ENCODE assay signal across 8 mouse cellular contexts in genomic region chr16:8686121-8686870, GRCm38 (mm10). TPM values are rescaled to one million over a fixed set of nuclear protein-coding genes. Genes with fewer than 3 reads are reported as not detected.
DNase-seq lines count a peak whose midpoint lies in the region; ATAC-seq lines count a peak whose summit lies in the region.

No protein-coding gene starts in this region.

- H3K27me3 ChIP-seq in intestine, embryonic 15.5 days (replicated peaks), result no peaks in the 10 kb centered on the region
- no peaks in the 10 kb centered on the region for H3K27me3 ChIP-seq in midbrain, embryonic 10.5 days (ENCODE audit: low read depth, poor library complexity, severe bottlenecking)

- no peak overlapping the region for H3K4me3 ChIP-seq in intestine, embryonic 15.5 days (replicated peaks)
- H3K4me3 ChIP-seq in midbrain, embryonic 10.5 days, result no peak overlapping the region

- intact Hi-C loops in left cerebral cortex, postnatal 14 days (cut with DNase I), result loop anchor here (5.0 kb wide), 2 partner anchors 81 to 181 kb away; no protein-coding TSS in a partner anchor

- 58% methylated on average over 7 of the region's 7 CpGs for WGBS in intestine, embryonic 15.5 days
- WGBS in midbrain, embryonic 10.5 days, result 64% methylated on average over 7 of the region's 7 CpGs

- DNase-seq in ovary, postnatal 10 days (ENCODE audit: low spot score), result peak; percentile 35
- no peak for DNase-seq in ovary, adult 18-20 months (ENCODE audit: low spot score)
- peak; percentile 80 for DNase-seq in embryo, embryonic 10 days (ENCODE audit: low spot score)
- DNase-seq in gastrocnemius, postnatal 10 days, result peak; percentile 73
- DNase-seq in left cerebral cortex, postnatal 14 days (ENCODE audit: low spot score in 2 of 2), result peak; percentile 85 to 91
- DNase-seq in midbrain, embryonic 10.5 days (ENCODE audit: low spot score), result peak; percentile 65
- DNase-seq in right cerebral cortex, postnatal 4 days, result peak; percentile 77

- no peak overlapping the region for H3K4me2 ChIP-seq in intestine, embryonic 15.5 days (replicated peaks)

- H3K4me1 ChIP-seq in intestine, embryonic 15.5 days (replicated peaks), result peaks cover 7% of the 10 kb centered on the region
- no peaks in the 10 kb centered on the region for H3K4me1 ChIP-seq in midbrain, embryonic 10.5 days

- H3K36me3 ChIP-seq in intestine, embryonic 15.5 days, result peaks cover 10% of the 10 kb centered on the region
- peaks cover 68% of the 10 kb centered on the region for H3K36me3 ChIP-seq in midbrain, embryonic 10.5 days

- peak; percentile 68 for ATAC-seq in intestine, embryonic 15.5 days

- H3K9me3 ChIP-seq in intestine, embryonic 15.5 days, result no peaks in the 10 kb centered on the region
- no peaks in the 10 kb centered on the region for H3K9me3 ChIP-seq in midbrain, embryonic 10.5 days (replicated peaks)

- H3K27ac ChIP-seq in intestine, embryonic 15.5 days, result no peak overlapping the region
- no peak overlapping the region for H3K27ac ChIP-seq in midbrain, embryonic 10.5 days (replicated peaks)

- no peak overlapping the region for H3K9ac ChIP-seq in intestine, embryonic 15.5 days

RNA-seq across cellular contexts. Expression of gene Gm5767, which starts 5.7 kb away (rescaled TPM):
- total RNA-seq in gastrocnemius, postnatal 10 days (2021), result not detected
- not detected in 2 replicates for polyA plus RNA-seq in intestine, embryonic 15.5 days (2015; fragmentation: Nextera tagmentation; extraction: Ambion mirVana)
- total RNA-seq in left cerebral cortex, postnatal 14 days (2021), result not detected
- polyA plus RNA-seq in midbrain, embryonic 10.5 days (2016; fragmentation: Nextera tagmentation; extraction: Ambion mirVana), result not detected in 2 replicates

RNA-seq across cellular contexts. Expression of gene Carhsp1, which starts 14.3 kb away (rescaled TPM):
- total RNA-seq in gastrocnemius, postnatal 10 days (2021), result 10 to 100 TPM; 22.3 to 25.9 TPM
- polyA plus RNA-seq in intestine, embryonic 15.5 days (2015; fragmentation: Nextera tagmentation; extraction: Ambion mirVana), result 89.8 and 90.4 TPM in 2 replicates
- total RNA-seq in left cerebral cortex, postnatal 14 days (2021), result 10 to 100 TPM in 1 of 2 experiments, 1 to 10 TPM in 1; 8.6 to 13.9 TPM
- polyA plus RNA-seq in midbrain, embryonic 10.5 days (2016; fragmentation: Nextera tagmentation; extraction: Ambion mirVana), result 197 and 253 TPM in 2 replicates

RNA-seq across cellular contexts. Expression of gene Tmem186, which starts 48.8 kb away (rescaled TPM):
- 1 to 10 TPM; 8.6 to 9.2 TPM for total RNA-seq in gastrocnemius, postnatal 10 days (2021)
- polyA plus RNA-seq in intestine, embryonic 15.5 days (2015; fragmentation: Nextera tagmentation; extraction: Ambion mirVana), result 22.0 and 22.2 TPM in 2 replicates
- 10 to 100 TPM; 11.2 to 12.6 TPM for total RNA-seq in left cerebral cortex, postnatal 14 days (2021)
- 25.7 and 27.9 TPM in 2 replicates for polyA plus RNA-seq in midbrain, embryonic 10.5 days (2016; fragmentation: Nextera tagmentation; extraction: Ambion mirVana)

RNA-seq across cellular contexts. Expression of gene Pmm2, which starts 48.8 kb away (rescaled TPM):
- total RNA-seq in gastrocnemius, postnatal 10 days (2021), result 10 to 100 TPM; 29.1 to 30.7 TPM
- polyA plus RNA-seq in intestine, embryonic 15.5 days (2015; fragmentation: Nextera tagmentation; extraction: Ambion mirVana), result 92.0 and 98.9 TPM in 2 replicates
- total RNA-seq in left cerebral cortex, postnatal 14 days (2021), result 10 to 100 TPM; 33.7 to 33.8 TPM
- polyA plus RNA-seq in midbrain, embryonic 10.5 days (2016; fragmentation: Nextera tagmentation; extraction: Ambion mirVana), result 50.5 and 51.9 TPM in 2 replicates
